Comparison of ENCODE assay signal across 8 mouse cellular contexts in genomic region chr13:62786135-62786493, GRCm38 (mm10). TPM values are rescaled to one million over a fixed set of nuclear protein-coding genes. Genes with fewer than 3 reads are reported as not detected.
DNase-seq lines count a peak whose midpoint lies in the region; ATAC-seq and TF ChIP-seq lines count a peak whose summit lies in the region.
"Not testable (repeated sequence)": the region's sequence is repeated elsewhere in the genome, so short reads cannot be mapped to it uniquely, and the experiment has no call there.

No protein-coding gene starts in this region.

- not testable (repeated sequence) for DNase-seq in embryonic facial prominence, embryonic 10.5 days (ENCODE audit: low spot score); forebrain, embryonic 14.5 days (ENCODE audit: low spot score); midbrain, postnatal 0 days (ENCODE audit: low spot score)

- peak overlapping the region; percentile 45; the same call in 1 of the 2 replicates for H3K9ac ChIP-seq in forebrain, embryonic 14.5 days (ENCODE audit: low read length)
- 0 out of 2 replicates have a peak overlapping the region, but pooled peaks have one; percentile 23 for H3K9ac ChIP-seq in heart, embryonic 15.5 days
- not testable (repeated sequence) for H3K9ac ChIP-seq in intestine, embryonic 15.5 days; limb, embryonic 12.5 days (replicated peaks); midbrain, postnatal 0 days (replicated peaks; ENCODE audit: low read length, poor library complexity, severe bottlenecking); stomach, embryonic 16.5 days (ENCODE audit: low read length)
- H3K9ac ChIP-seq in lung, embryonic 15.5 days, result peak overlapping the region; percentile 40; the same call in 1 of the 2 replicates

- not testable (repeated sequence) for H3K4me1 ChIP-seq in embryonic facial prominence, embryonic 10.5 days; forebrain, embryonic 14.5 days (ENCODE audit: control insufficient read depth, insufficient read depth, low read length); heart, embryonic 15.5 days (replicated peaks); intestine, embryonic 15.5 days (replicated peaks); limb, embryonic 12.5 days (replicated peaks); lung, embryonic 15.5 days; midbrain, postnatal 0 days (ENCODE audit: insufficient read depth, low read length); stomach, embryonic 16.5 days (ENCODE audit: control insufficient read depth, insufficient read depth, low read length)

- H3K36me3 ChIP-seq in embryonic facial prominence, embryonic 10.5 days (replicated peaks), result peaks cover 21% of the 10 kb centered on the region
- H3K36me3 ChIP-seq in forebrain, embryonic 14.5 days (ENCODE audit: control insufficient read depth, insufficient read depth, low read length); heart, embryonic 15.5 days; intestine, embryonic 15.5 days; lung, embryonic 15.5 days; midbrain, postnatal 0 days (ENCODE audit: insufficient read depth, low read length); stomach, embryonic 16.5 days (ENCODE audit: control insufficient read depth, insufficient read depth, low read length): not testable (repeated sequence)
- peaks cover 12% of the 10 kb centered on the region for H3K36me3 ChIP-seq in limb, embryonic 12.5 days

- peak overlapping the region; percentile 65 for H3K4me3 ChIP-seq in embryonic facial prominence, embryonic 10.5 days
- peak overlapping the region; percentile 41 for H3K4me3 ChIP-seq in forebrain, embryonic 14.5 days (ENCODE audit: low read depth, low read length)
- H3K4me3 ChIP-seq in heart, embryonic 15.5 days, result peak overlapping the region; percentile 65
- peak overlapping the region; percentile 46 for H3K4me3 ChIP-seq in intestine, embryonic 15.5 days (replicated peaks)
- peak overlapping the region; percentile 53 for H3K4me3 ChIP-seq in limb, embryonic 12.5 days (replicated peaks)
- peak overlapping the region; percentile 55 for H3K4me3 ChIP-seq in lung, embryonic 15.5 days
- peak overlapping the region; percentile 45 for H3K4me3 ChIP-seq in midbrain, postnatal 0 days (ENCODE audit: low read depth, low read length)
- H3K4me3 ChIP-seq in stomach, embryonic 16.5 days (replicated peaks; ENCODE audit: low read length), result peak overlapping the region; percentile 57

- H3K27me3 ChIP-seq in embryonic facial prominence, embryonic 10.5 days (replicated peaks; ENCODE audit: low read depth, poor library complexity, severe bottlenecking); forebrain, embryonic 14.5 days (replicated peaks; ENCODE audit: control insufficient read depth, insufficient read depth, low read length); heart, embryonic 15.5 days; intestine, embryonic 15.5 days (replicated peaks); limb, embryonic 12.5 days; lung, embryonic 15.5 days; midbrain, postnatal 0 days (ENCODE audit: insufficient read depth, low read length); stomach, embryonic 16.5 days (ENCODE audit: control insufficient read depth, insufficient read depth, low read length): not testable (repeated sequence)

- 65% methylated on average over 2 of the region's 2 CpGs for WGBS in embryonic facial prominence, embryonic 10.5 days
- 51% methylated on average over 2 of the region's 2 CpGs for WGBS in forebrain, embryonic 14.5 days
- 46% methylated on average over 2 of the region's 2 CpGs for WGBS in heart, embryonic 15.5 days
- WGBS in intestine, embryonic 15.5 days, result 57% methylated on average over 2 of the region's 2 CpGs
- 72% methylated on average over 2 of the region's 2 CpGs for WGBS in limb, embryonic 12.5 days
- WGBS in lung, embryonic 15.5 days, result 43% methylated on average over 2 of the region's 2 CpGs
- WGBS in midbrain, postnatal 0 days, result 47% methylated on average over 2 of the region's 2 CpGs
- 52% methylated on average over 2 of the region's 2 CpGs for WGBS in stomach, embryonic 16.5 days

- peak; percentile 21; the same call in 1 of the 2 replicates for ATAC-seq in forebrain, embryonic 14.5 days
- not testable (repeated sequence) for ATAC-seq in heart, embryonic 15.5 days (replicated peaks; ENCODE audit: insufficient number of reproducible peaks, insufficient read depth, low FRiP score, low read depth); limb, embryonic 12.5 days (ENCODE audit: insufficient number of reproducible peaks, insufficient read depth, low FRiP score, low TSS enrichment, low read depth); lung, embryonic 15.5 days (ENCODE audit: borderline replicate concordance, extremely low read depth, low FRiP score, low TSS enrichment); stomach, embryonic 16.5 days (ENCODE audit: insufficient read depth, low FRiP score)
- ATAC-seq in intestine, embryonic 15.5 days, result peak; percentile 24; the same call in 1 of the 2 replicates
- peak; percentile 16; the same call in 1 of the 2 replicates for ATAC-seq in midbrain, postnatal 0 days (ENCODE audit: low FRiP score)

- H3K9me3 ChIP-seq in embryonic facial prominence, embryonic 10.5 days, result peaks cover 15% of the 10 kb centered on the region; the same call in 1 of the 2 replicates
- not testable (repeated sequence) for H3K9me3 ChIP-seq in forebrain, embryonic 14.5 days (replicated peaks; ENCODE audit: control insufficient read depth, low read length); heart, embryonic 15.5 days (replicated peaks); intestine, embryonic 15.5 days; limb, embryonic 12.5 days; lung, embryonic 15.5 days; midbrain, postnatal 0 days (ENCODE audit: low read length); stomach, embryonic 16.5 days (replicated peaks; ENCODE audit: control insufficient read depth, low read length)

- peak overlapping the region; percentile 72; the same call in 1 of the 2 replicates for H3K27ac ChIP-seq in embryonic facial prominence, embryonic 10.5 days (replicated peaks)
- not testable (repeated sequence) for H3K27ac ChIP-seq in forebrain, embryonic 14.5 days (ENCODE audit: low read depth, low read length); heart, embryonic 15.5 days; intestine, embryonic 15.5 days; limb, embryonic 12.5 days; lung, embryonic 15.5 days; midbrain, postnatal 0 days (ENCODE audit: low read depth, low read length); stomach, embryonic 16.5 days (ENCODE audit: low read length)

- not testable (repeated sequence) for TF ChIP-seq CTCF in midbrain, postnatal 0 days (IDR thresholded peaks at IDR 0.05)

- peak overlapping the region; percentile 36 for H3K4me2 ChIP-seq in forebrain, embryonic 14.5 days (ENCODE audit: low read length)
- peak overlapping the region; percentile 71 for H3K4me2 ChIP-seq in heart, embryonic 15.5 days
- H3K4me2 ChIP-seq in intestine, embryonic 15.5 days (replicated peaks), result peak overlapping the region; percentile 67
- H3K4me2 ChIP-seq in limb, embryonic 12.5 days, result peak overlapping the region; percentile 75
- H3K4me2 ChIP-seq in lung, embryonic 15.5 days, result peak overlapping the region; percentile 79
- H3K4me2 ChIP-seq in midbrain, postnatal 0 days (ENCODE audit: low read depth, low read length, poor library complexity, severe bottlenecking), result peak overlapping the region; percentile 39
- H3K4me2 ChIP-seq in stomach, embryonic 16.5 days (ENCODE audit: low read depth, low read length), result peak overlapping the region; percentile 40

RNA-seq across cellular contexts. Expression of gene Gm5141, which starts 0.5 kb away (rescaled TPM):
- polyA plus RNA-seq in embryonic facial prominence, embryonic 10.5 days (2016; fragmentation: Nextera tagmentation; extraction: Ambion mirVana), result 9.0 and 10.6 TPM in 2 replicates
- polyA plus RNA-seq in forebrain, embryonic 14.5 days (2014; fragmentation: Nextera tagmentation; extraction: Ambion mirVana), result 10.1 and 14.4 TPM in 2 replicates
- polyA plus RNA-seq in heart, embryonic 15.5 days (2015; fragmentation: Nextera tagmentation; extraction: Ambion mirVana), result 5.1 and 5.8 TPM in 2 replicates
- 6.2 and 8.4 TPM in 2 replicates for polyA plus RNA-seq in intestine, embryonic 15.5 days (2015; fragmentation: Nextera tagmentation; extraction: Ambion mirVana)
- polyA plus RNA-seq in limb, embryonic 12.5 days (2016; fragmentation: Nextera tagmentation; extraction: Ambion mirVana), result 15.6 and 16.4 TPM in 2 replicates
- 11.6 and 13.7 TPM in 2 replicates for polyA plus RNA-seq in lung, embryonic 15.5 days (2015; fragmentation: Nextera tagmentation; extraction: Ambion mirVana)
- 4.5 and 4.8 TPM in 2 replicates for total RNA-seq in midbrain, postnatal 0 days (2014; rRNA removed)
- polyA plus RNA-seq in midbrain, postnatal 0 days (2015; fragmentation: Nextera tagmentation; extraction: Ambion mirVana), result 4.5 and 4.6 TPM in 2 replicates
- 10.1 and 10.4 TPM in 2 replicates for polyA plus RNA-seq in stomach, embryonic 16.5 days (2015; fragmentation: Nextera tagmentation; extraction: Ambion mirVana)

RNA-seq across cellular contexts. Expression of gene Platr25, which starts 25.6 kb away (rescaled TPM):
- polyA plus RNA-seq in embryonic facial prominence, embryonic 10.5 days (2016; fragmentation: Nextera tagmentation; extraction: Ambion mirVana), result 30.6 and 31.8 TPM in 2 replicates
- 37.2 and 41.6 TPM in 2 replicates for polyA plus RNA-seq in forebrain, embryonic 14.5 days (2014; fragmentation: Nextera tagmentation; extraction: Ambion mirVana)
- 13.4 and 15.2 TPM in 2 replicates for polyA plus RNA-seq in heart, embryonic 15.5 days (2015; fragmentation: Nextera tagmentation; extraction: Ambion mirVana)
- 20.3 and 22.0 TPM in 2 replicates for polyA plus RNA-seq in intestine, embryonic 15.5 days (2015; fragmentation: Nextera tagmentation; extraction: Ambion mirVana)
- polyA plus RNA-seq in limb, embryonic 12.5 days (2016; fragmentation: Nextera tagmentation; extraction: Ambion mirVana), result 38.5 and 45.0 TPM in 2 replicates
- 29.7 and 33.4 TPM in 2 replicates for polyA plus RNA-seq in lung, embryonic 15.5 days (2015; fragmentation: Nextera tagmentation; extraction: Ambion mirVana)
- 15.0 and 17.6 TPM in 2 replicates for total RNA-seq in midbrain, postnatal 0 days (2014; rRNA removed)
- 17.1 and 17.6 TPM in 2 replicates for polyA plus RNA-seq in midbrain, postnatal 0 days (2015; fragmentation: Nextera tagmentation; extraction: Ambion mirVana)
- 23.5 and 24.3 TPM in 2 replicates for polyA plus RNA-seq in stomach, embryonic 16.5 days (2015; fragmentation: Nextera tagmentation; extraction: Ambion mirVana)
